Mouse (Mus musculus) ES-Bruce4 (cell line): ENCODE results near the gene Zmynd12. TPM values are rescaled to one million over a fixed set of nuclear protein-coding genes. Genes with fewer than 3 reads are reported as not detected.

ENCODE experiments used
- H3K27ac ChIP-seq: 2 replicates; pipeline ENCODE4 v1.5.1; 2012; ENCODE audit warnings: low read length, inconsistent platforms; ENCODE audit not compliant: insufficient read depth
- H3K27me3 ChIP-seq: 2 replicates; pipeline ENCODE4 v1.6.1; 2012; ENCODE audit warnings: mild to moderate bottlenecking, low read length, inconsistent platforms; ENCODE audit not compliant: control insufficient read depth, poor library complexity, insufficient read depth, severe bottlenecking
- H3K36me3 ChIP-seq: 2 replicates; pipeline ENCODE4 v1.6.1; 2012; ENCODE audit warnings: inconsistent platforms, mild to moderate bottlenecking, low read length, moderate library complexity; ENCODE audit not compliant: control insufficient read depth, poor library complexity, insufficient read depth, severe bottlenecking
- H3K4me1 ChIP-seq: one replicate; pipeline ENCODE4 v1.8.1; 2011; ENCODE audit warnings: low read length; ENCODE audit not compliant: control insufficient read depth, insufficient read depth
- H3K4me3 ChIP-seq: 2 replicates; pipeline ENCODE4 v1.5.1; 2011; ENCODE audit warnings: low read depth, mild to moderate bottlenecking, low read length
- H3K9ac ChIP-seq: 2 replicates; pipeline ENCODE4 v1.6.1; 2012; ENCODE audit warnings: low read depth, mild to moderate bottlenecking, inconsistent platforms; ENCODE audit not compliant: poor library complexity, severe bottlenecking
- H3K9me3 ChIP-seq: replicated peaks from 2 replicates; pipeline ENCODE4 v1.6.1; 2012; ENCODE audit warnings: mild to moderate bottlenecking, low read length, inconsistent platforms; ENCODE audit not compliant: control insufficient read depth, poor library complexity, insufficient read depth, severe bottlenecking
- CTCF ChIP-seq: IDR thresholded peaks from one replicate; pipeline ENCODE4 v1.8.1; 2011; ENCODE audit warnings: low read depth, low read length
- EP300 ChIP-seq: IDR thresholded peaks from 2 replicates; pipeline ENCODE4 v1.6.1; 2011; ENCODE audit warnings: low read depth, low read length; ENCODE audit not compliant: insufficient read depth
- POLR2A ChIP-seq: IDR thresholded peaks from one replicate; pipeline ENCODE4 v1.8.1; 2011; ENCODE audit warnings: low read length; ENCODE audit not compliant: insufficient read depth
- polyA plus RNA-seq: library from polyadenylated mRNA; stranded (reverse); fragments of >200 nt; gene quantifications from 2 replicates; pipeline ENCODE4 v1.2.4, GENCODE M21; 2011; ENCODE audit warnings: low read depth; ENCODE audit not compliant: missing spikeins, insufficient read depth, insufficient read length

Gene Zmynd12
- polyA plus RNA-seq, 1 experiment, result 0.96 TPM

DNA sequence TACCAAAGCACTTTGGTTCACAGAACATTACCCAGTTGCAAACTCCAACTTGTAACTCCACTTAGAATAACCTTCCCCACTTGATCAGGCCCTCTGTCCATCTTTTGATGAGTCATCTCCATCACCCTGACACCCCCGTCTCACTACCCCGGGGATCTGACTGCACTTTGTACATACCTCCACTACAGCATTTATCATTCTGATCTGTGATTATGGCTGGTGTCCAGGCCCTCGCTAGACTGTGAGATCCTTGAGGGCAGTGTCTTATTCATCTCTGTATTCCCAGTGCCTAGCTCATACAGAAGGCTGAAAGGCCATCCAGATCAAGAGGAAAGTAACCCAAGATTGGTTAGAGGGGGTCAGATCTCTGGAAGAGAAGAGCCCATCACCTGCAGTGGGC is 1.4 kb upstream of the Zmynd12 start:
- H3K27ac ChIP-seq, result no peak overlapping the region

DNA sequence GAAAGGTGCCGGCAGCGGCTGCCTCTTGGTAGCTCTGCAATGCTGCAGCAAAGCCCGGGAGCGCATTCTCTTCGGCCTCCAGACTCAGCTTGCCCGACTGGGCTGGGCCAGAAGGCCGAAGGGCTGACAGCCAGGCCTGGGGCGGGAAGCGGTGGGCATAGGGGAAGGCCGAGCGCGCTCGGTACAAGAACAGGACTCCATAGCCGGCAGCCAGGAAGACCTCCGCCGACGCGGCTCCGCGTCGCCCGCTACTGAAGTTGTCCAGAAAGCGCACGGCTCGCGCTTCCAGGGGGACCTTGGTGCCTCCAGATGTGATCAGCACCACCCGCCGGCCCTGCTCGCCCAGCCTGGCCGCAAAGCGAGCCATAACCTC is 707 bp upstream of the Zmynd12 start:
- Histone ChIP-seq H3K27ac (no peak overlapping the region), H3K9ac (peak overlapping the region; percentile 94), H3K4me1 (peaks cover 2% of the 10 kb centered on the region), H3K9me3 (no peaks in the 10 kb centered on the region), H3K36me3 (peaks cover 2% of the 10 kb centered on the region; the same call in 1 of the 2 replicates), H3K27me3 (no peaks in the 10 kb centered on the region), H3K4me3 (peak overlapping the region; percentile 94)
- no peak for TF ChIP-seq EP300
- no peak for TF ChIP-seq POLR2A
- TF ChIP-seq CTCF, result no peak

More for the DNA sequence above, 1.4 kb upstream of the Zmynd12 start:
- Histone ChIP-seq H3K27me3 (no peaks in the 10 kb centered on the region), H3K4me3 (peak overlapping the region; percentile 94), H3K36me3 (peaks cover 2% of the 10 kb centered on the region; the same call in 1 of the 2 replicates), H3K4me1 (peaks cover 2% of the 10 kb centered on the region), H3K9me3 (no peaks in the 10 kb centered on the region), H3K9ac (peak overlapping the region; percentile 94)
- TF ChIP-seq CTCF, result no peak
- no peak for TF ChIP-seq POLR2A
- TF ChIP-seq EP300, result no peak

DNA sequence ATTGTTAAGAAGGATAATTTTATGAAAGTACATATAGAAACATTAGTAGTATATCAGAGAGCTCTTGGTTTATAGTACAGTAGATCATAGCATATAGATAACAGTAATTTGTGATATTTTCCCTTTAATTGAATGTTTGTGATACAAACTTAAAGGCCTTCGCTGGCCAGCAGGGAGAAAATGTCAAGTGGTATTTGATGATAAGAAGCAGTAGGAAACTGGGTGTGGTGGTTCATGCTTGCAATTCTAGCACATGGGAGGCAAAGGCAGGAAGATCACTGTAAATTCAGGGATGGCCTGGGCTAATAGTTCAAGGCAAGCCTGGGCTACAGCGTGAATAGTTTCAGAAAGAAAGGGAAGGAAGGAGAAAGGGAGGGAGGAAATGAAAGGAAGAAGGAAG is 2.5 kb downstream of the Zmynd12 start:
- Histone ChIP-seq H3K9ac (no peak overlapping the region), H3K4me3 (no peak overlapping the region), H3K27me3 (no peaks in the 10 kb centered on the region), H3K36me3 (no peaks in the 10 kb centered on the region), H3K9me3 (no peaks in the 10 kb centered on the region), H3K4me1 (peaks cover 2% of the 10 kb centered on the region), H3K27ac (no peak overlapping the region)
- TF ChIP-seq CTCF (no peak), POLR2A (no peak), EP300 (no peak)

DNA sequence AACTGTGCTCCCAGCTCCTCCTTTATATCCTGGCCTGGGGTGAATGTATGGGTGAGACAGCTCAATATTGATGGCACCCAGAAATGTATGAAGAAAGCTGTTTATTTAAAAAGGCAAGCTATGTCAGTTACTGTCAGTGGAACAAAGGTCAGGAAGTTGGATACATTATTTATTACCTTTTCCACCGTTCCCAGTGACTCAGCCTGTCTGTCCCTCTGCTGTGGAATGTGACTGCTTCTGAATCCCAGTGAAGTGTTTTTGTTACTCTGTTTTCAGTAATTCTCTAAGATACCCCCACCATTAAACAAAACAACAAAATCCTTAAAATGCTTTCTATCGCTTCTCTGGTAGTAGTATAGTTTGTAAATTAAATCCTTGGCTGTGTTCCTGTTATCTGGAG is 3.0 kb downstream of the Zmynd12 start:
- Histone ChIP-seq H3K4me1 (peaks cover 2% of the 10 kb centered on the region), H3K36me3 (no peaks in the 10 kb centered on the region), H3K9ac (no peak overlapping the region), H3K27me3 (no peaks in the 10 kb centered on the region), H3K27ac (no peak overlapping the region), H3K4me3 (no peak overlapping the region), H3K9me3 (no peaks in the 10 kb centered on the region)
- TF ChIP-seq POLR2A, result no peak
- TF ChIP-seq EP300, result no peak
- TF ChIP-seq CTCF, result no peak

DNA sequence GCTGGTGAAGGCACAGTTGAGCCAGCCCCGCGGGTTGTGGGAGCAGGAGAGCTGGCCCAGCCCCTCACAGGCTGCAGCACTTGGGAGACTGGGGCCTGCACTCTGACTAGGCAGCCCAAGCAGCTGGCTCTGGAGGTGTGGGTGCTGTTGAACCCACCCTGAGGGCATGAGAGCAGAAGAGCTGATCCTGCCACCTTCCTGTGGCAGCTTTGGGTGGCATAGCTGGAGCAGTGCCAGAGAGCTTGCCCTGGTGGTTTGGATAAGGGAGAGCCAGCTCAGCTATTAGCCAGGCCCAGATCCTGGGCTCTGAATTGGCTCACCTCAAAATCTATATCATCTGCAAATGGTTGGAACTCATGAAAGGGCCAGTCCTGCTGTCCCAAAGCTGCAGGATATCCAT is 5.1 kb downstream of the Zmynd12 start:
- Histone ChIP-seq H3K9ac (no peak overlapping the region), H3K27me3 (no peaks in the 10 kb centered on the region), H3K4me1 (no peaks in the 10 kb centered on the region), H3K4me3 (no peak overlapping the region), H3K27ac (no peak overlapping the region), H3K9me3 (no peaks in the 10 kb centered on the region), H3K36me3 (no peaks in the 10 kb centered on the region)
- no peak for TF ChIP-seq CTCF
- no peak for TF ChIP-seq EP300
- TF ChIP-seq POLR2A, result no peak

DNA sequence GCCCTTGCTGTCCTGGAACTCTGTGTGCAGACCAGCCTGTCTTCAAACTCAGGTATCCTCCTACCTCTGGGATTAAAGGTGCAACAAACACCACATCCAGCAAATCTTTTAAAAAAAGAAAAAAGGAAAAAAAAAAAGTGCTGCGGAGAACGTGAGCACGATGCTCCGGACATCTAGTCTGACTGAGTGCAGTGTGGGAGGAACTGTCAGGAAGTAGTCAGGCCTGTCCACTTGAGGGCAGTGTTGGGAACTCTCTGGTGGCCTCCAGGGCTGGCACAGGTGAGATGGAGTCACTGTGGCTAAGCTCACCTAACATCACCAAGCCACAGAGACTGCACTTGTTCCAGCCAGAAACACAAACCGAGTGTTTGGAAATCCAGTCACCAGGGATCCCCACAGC is 8.1 kb downstream of the Zmynd12 start:
- no peaks in the 10 kb centered on the region for H3K36me3 ChIP-seq
- no peaks in the 10 kb centered on the region for H3K4me1 ChIP-seq
- no peak overlapping the region for H3K4me3 ChIP-seq
- no peak overlapping the region for H3K27ac ChIP-seq
- TF ChIP-seq EP300, result no peak
- TF ChIP-seq CTCF, result peak; percentile 93
- no peak for TF ChIP-seq POLR2A
- no peaks in the 10 kb centered on the region for H3K27me3 ChIP-seq
- H3K9ac ChIP-seq, result no peak overlapping the region
- H3K9me3 ChIP-seq, result peaks cover 5% of the 10 kb centered on the region; the same call in 1 of the 2 replicates
